Mouse (Mus musculus): ENCODE measurements around the gene Celf1. TPM values are rescaled to one million over a fixed set of nuclear protein-coding genes. Genes with fewer than 3 reads are reported as not detected.

The Celf1 gene
- polyA plus RNA-seq, 1 experiment from 2014 or later = 107 TPM

DNA sequence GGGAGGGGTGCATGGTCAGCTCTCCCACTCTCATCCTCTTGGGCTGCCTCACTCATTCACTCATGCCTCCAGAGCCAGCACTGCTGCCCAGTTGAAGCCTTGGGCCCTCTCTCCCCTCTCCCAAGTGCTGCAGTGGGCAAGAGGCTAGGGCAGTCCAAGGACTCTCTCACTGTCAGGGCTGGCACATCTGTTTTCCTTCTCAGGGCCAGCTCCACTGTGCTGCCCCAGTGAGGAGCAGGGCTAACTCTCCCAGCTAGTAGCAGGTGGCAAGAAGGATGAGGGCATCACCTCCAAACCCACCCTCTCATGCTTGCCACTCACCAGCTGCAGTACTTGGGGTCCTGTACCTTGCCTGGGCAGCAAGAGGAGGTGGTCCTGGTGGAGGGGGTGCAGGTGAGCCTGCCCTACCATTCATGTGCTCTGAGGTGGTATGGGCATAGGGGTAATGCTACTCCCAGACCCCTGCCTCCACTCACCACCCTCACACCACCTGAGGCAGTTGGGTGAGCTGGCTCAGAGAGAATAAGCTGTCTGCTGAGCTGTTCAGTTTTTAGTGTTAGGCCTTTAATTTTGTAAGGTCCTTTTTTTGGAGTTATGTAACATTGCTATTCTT is 10.5 kb downstream of the Celf1 start:
- Histone ChIP-seq H3K4me2 (no peak overlapping the region), H3K4me3 (replicated peaks) (no peak overlapping the region), H3K27me3 (no peaks in the 10 kb centered on the region), H3K9me3 (replicated peaks) (no peaks in the 10 kb centered on the region), H3K4me1 (peaks cover 16% of the 10 kb centered on the region; the same call in 1 of the 2 replicates), H3K36me3 (0 out of 2 replicates have a peak, but pooled peaks cover 4% of the 10 kb centered on the region), H3K27ac (no peak overlapping the region), H3K9ac (no peak overlapping the region)
- ATAC-seq (replicated peaks; ENCODE audit: low FRiP score) = peak; percentile 54; the same call in 1 of the 2 replicates

DNA sequence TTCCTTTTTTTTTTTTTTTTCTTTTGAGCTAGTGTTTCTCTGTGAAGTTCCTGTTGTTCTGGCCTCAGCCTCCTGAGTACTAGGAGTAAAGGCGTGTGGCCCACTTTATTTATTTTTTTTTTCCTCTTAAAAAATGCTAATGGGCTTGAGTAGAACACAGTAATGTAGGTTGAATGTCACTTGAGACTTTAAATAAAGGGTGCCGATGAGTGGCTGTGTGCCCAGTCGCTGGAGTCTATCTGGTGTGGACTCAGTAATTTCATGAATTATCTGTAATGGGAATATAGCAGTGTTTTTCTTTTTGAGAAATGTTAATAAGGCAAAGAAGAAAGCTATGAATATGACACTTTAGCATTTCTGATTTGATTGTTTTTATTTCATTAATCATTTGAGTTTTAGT is 13.3 kb downstream of the Celf1 start:
- no peak overlapping the region for H3K27ac ChIP-seq
- peaks cover 16% of the 10 kb centered on the region; the same call in 1 of the 2 replicates for H3K4me1 ChIP-seq
- H3K9me3 ChIP-seq (replicated peaks) = no peaks in the 10 kb centered on the region
- H3K4me2 ChIP-seq = no peak overlapping the region
- no peak overlapping the region for H3K9ac ChIP-seq
- H3K36me3 ChIP-seq = 0 out of 2 replicates have a peak, but pooled peaks cover 9% of the 10 kb centered on the region
- WGBS = 20% methylated on average over 3 of the region's 3 CpGs
- ATAC-seq (replicated peaks; ENCODE audit: low FRiP score) = no peak
- no peaks in the 10 kb centered on the region for H3K27me3 ChIP-seq
- H3K4me3 ChIP-seq (replicated peaks) = no peak overlapping the region

DNA sequence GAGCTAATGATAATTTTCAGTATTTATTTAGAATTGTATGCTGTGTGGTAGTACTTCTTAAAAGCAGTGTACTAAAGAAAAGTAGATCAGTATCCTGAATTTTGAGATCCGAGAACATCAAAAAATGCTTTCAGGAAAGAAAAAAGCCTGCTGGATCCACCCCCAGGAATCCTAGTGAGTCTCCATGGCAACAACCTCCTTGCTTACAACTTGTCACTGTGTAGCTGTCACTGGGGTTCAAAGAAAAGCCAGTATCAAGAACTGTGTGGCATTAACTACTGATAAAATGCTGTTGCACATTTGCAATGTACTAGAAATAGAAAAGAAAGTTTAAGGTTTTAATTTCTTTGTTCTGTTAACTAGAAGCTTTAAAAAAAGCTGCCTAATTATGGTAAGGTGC is 15.9 kb downstream of the Celf1 start:
- no peak overlapping the region for H3K4me2 ChIP-seq
- H3K4me3 ChIP-seq (replicated peaks) = no peak overlapping the region
- H3K27ac ChIP-seq = no peak overlapping the region
- ATAC-seq (replicated peaks; ENCODE audit: low FRiP score) = no peak
- H3K9me3 ChIP-seq (replicated peaks) = no peaks in the 10 kb centered on the region
- 60% methylated on average over 1 of the region's 1 CpGs for WGBS
- no peaks in the 10 kb centered on the region for H3K27me3 ChIP-seq
- H3K9ac ChIP-seq = no peak overlapping the region
- peaks cover 16% of the 10 kb centered on the region; the same call in 1 of the 2 replicates for H3K4me1 ChIP-seq
- H3K36me3 ChIP-seq = 0 out of 2 replicates have a peak, but pooled peaks cover 15% of the 10 kb centered on the region

DNA sequence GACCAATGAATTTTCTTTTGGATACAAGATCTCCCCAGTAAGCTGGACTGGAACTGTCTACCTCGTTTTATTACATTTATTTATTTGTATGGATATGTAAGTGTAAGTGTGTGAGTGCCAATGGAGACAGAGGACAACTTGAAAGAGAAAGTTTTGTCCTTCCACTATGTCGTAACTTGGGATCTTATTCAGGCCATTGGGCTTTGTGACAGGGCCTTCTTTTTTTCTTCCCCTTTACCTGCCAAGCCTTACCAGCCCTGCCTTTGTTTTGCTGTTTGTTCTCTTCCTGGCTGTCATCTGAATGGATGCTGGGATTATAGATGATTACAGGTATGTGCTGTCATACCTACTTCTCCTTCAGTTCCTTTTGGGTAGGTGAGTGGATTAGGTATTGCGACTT is 18.7 kb downstream of the Celf1 start:
- no peak overlapping the region for H3K4me3 ChIP-seq (replicated peaks)
- WGBS = 92% methylated on average over 3 of the region's 3 CpGs
- no peak overlapping the region for H3K9ac ChIP-seq
- no peak overlapping the region for H3K27ac ChIP-seq
- H3K4me2 ChIP-seq = no peak overlapping the region
- H3K4me1 ChIP-seq = no peaks in the 10 kb centered on the region
- H3K27me3 ChIP-seq = no peaks in the 10 kb centered on the region
- H3K9me3 ChIP-seq (replicated peaks) = no peaks in the 10 kb centered on the region
- ATAC-seq (replicated peaks; ENCODE audit: low FRiP score) = no peak
- H3K36me3 ChIP-seq = 0 out of 2 replicates have a peak, but pooled peaks cover 15% of the 10 kb centered on the region

DNA sequence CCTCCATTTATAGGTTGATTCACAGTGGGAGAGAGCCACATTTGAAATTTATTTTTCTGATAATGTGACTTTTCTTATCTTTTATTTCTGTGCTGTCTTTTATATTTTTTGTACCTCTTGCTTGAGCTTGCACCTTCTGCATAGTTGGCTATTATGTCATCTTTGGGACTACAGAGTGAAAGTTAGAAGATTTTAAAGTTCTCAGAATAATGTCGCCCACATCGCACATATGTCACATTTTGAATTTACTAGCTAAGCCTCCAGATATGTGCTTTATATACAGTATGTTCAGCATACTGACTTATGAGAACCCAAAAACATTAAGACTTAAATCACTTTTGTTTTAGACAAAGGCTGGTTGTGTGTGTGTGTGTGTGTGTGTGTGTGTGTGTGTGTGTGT is 19.8 kb downstream of the Celf1 start:
- Histone ChIP-seq H3K4me3 (replicated peaks) (no peak overlapping the region), H3K36me3 (0 out of 2 replicates have a peak, but pooled peaks cover 12% of the 10 kb centered on the region), H3K27me3 (no peaks in the 10 kb centered on the region), H3K9me3 (replicated peaks) (no peaks in the 10 kb centered on the region), H3K9ac (no peak overlapping the region), H3K4me1 (peaks cover 4% of the 10 kb centered on the region; the same call in 1 of the 2 replicates), H3K4me2 (no peak overlapping the region), H3K27ac (no peak overlapping the region)
- 89% methylated on average over 2 of the region's 2 CpGs for WGBS
- no peak for ATAC-seq (replicated peaks; ENCODE audit: low FRiP score)

DNA sequence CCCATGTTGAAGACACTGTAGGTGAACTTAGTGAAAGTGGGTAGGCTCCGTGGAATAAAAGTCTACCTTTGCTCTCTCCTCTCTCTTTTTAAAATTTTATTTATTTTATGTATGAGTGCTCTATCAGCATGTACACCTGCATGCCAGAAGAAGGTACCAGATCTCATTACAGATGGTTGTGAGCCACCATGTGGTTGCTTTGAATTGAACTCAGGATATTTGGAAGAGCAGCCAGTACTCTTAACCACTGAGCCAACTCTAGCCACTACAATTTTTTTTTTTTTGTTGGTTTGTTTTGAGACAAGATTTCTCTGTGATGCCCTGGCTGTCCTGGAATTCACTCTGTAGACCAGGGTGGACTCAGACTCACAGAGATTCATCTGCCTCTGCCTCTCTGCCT is 23.1 kb downstream of the Celf1 start:
- H3K27ac ChIP-seq = no peak overlapping the region
- no peak for ATAC-seq (replicated peaks; ENCODE audit: low FRiP score)
- H3K36me3 ChIP-seq = 0 out of 2 replicates have a peak, but pooled peaks cover 7% of the 10 kb centered on the region
- H3K4me1 ChIP-seq = peaks cover 5% of the 10 kb centered on the region; the same call in 1 of the 2 replicates
- H3K27me3 ChIP-seq = no peaks in the 10 kb centered on the region
- no peak overlapping the region for H3K4me2 ChIP-seq
- WGBS = 100% methylated on average over 1 of the region's 1 CpGs
- no peaks in the 10 kb centered on the region for H3K9me3 ChIP-seq (replicated peaks)
- no peak overlapping the region for H3K4me3 ChIP-seq (replicated peaks)
- H3K9ac ChIP-seq = no peak overlapping the region

DNA sequence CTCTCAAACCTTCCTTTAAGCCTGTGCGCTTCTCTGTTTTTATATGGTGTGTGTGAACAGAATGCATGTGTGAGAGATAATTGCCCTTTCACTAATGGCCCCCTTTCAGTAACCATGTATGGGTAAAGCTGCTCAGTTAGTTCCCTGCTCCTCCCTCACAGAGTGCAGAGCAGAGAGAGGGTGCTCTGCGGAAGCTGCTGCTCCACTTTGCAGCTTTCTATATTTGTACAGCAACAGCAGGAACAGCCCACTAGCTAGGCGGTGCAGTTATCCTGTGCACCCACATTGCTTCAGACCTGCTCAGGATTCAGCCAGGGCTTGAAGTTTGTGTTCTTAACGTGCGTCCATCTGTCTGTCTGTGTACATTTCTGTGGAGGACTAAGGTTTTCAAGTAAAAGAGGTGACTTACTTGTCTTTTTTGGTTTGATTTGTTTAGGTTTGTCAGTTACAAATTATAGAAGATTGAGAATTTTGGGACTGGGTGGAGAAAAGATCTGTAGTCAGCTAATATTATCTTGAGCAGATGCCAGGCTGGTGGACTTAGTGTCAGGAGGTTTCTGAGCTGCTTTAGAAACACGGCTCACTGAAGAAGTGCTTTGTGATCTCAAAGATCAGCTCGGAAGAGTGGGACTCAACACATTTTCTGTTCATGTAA is 24.8 kb downstream of the Celf1 start:
- Histone ChIP-seq H3K4me1 (peaks cover 5% of the 10 kb centered on the region; the same call in 1 of the 2 replicates), H3K9me3 (replicated peaks) (no peaks in the 10 kb centered on the region), H3K4me3 (replicated peaks) (no peak overlapping the region), H3K9ac (no peak overlapping the region), H3K36me3 (no peaks in the 10 kb centered on the region; the same call in 1 of the 2 replicates), H3K4me2 (no peak overlapping the region), H3K27ac (0 out of 2 replicates have a peak overlapping the region, but pooled peaks have one; percentile 45), H3K27me3 (no peaks in the 10 kb centered on the region)
- 0 out of 2 replicates have a peak, but pooled peaks have one; percentile 15 for ATAC-seq (replicated peaks; ENCODE audit: low FRiP score)
- 71% methylated on average over 7 of the region's 7 CpGs for WGBS

DNA sequence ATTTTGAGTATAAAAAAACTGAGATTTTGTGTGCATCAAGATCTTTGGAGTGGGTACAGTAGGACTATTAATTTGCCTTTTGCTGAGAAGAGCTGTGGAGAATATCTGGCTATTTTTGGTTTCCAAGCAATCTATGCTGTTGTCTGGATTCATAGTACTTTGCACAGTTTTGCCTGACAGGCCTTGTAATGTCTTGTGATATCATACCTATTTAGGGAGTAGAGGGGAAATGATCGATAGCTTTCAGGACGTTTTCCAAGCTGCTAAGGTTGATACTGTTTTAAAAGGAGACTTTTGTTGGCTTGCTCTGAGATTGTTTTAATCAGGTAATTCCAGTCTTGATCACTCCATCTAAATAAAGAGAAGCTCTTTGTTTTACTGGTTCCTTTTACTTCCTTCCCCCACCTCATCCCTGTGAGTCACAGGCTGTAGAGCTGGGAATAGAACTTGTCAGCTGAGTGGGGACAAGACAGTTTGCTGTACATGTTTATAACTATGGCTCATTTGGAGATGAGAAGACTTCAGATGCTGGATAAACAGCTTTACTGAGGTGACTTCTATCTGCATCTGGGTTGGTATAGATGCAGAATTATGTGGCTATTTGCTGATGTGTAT is 25.4 kb downstream of the Celf1 start:
- Histone ChIP-seq H3K36me3 (no peaks in the 10 kb centered on the region; the same call in 1 of the 2 replicates), H3K4me1 (peaks cover 5% of the 10 kb centered on the region; the same call in 1 of the 2 replicates), H3K9ac (no peak overlapping the region), H3K4me3 (replicated peaks) (no peak overlapping the region), H3K27ac (no peak overlapping the region), H3K9me3 (replicated peaks) (no peaks in the 10 kb centered on the region), H3K27me3 (no peaks in the 10 kb centered on the region), H3K4me2 (no peak overlapping the region)
- WGBS = 57% methylated on average over 2 of the region's 2 CpGs
- no peak for ATAC-seq (replicated peaks; ENCODE audit: low FRiP score)

DNA sequence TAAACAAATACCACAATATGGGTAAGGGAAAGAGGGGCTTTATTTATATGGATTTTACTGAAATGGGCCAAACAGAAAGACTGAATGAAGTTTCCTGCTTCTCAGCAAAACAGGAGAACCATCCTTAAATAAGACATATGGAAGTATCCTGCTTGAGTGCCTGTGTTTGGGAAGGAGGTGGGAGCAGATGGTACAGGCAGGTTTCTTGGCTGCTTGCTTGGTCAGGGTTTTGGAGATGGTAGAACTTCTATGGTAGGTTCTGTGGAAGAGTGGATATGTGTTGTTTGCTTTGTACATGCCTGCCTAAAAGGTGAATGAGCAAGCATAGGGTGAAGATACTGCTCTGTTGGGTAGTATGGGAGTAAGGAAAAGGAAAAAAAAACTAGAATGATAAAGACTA is 30.4 kb downstream of the Celf1 start:
- Histone ChIP-seq H3K27me3 (no peaks in the 10 kb centered on the region), H3K4me3 (replicated peaks) (no peak overlapping the region), H3K9ac (no peak overlapping the region), H3K4me2 (no peak overlapping the region), H3K9me3 (replicated peaks) (no peaks in the 10 kb centered on the region), H3K4me1 (no peaks in the 10 kb centered on the region), H3K36me3 (peaks cover 25% of the 10 kb centered on the region; the same call in 1 of the 2 replicates), H3K27ac (no peak overlapping the region)
- no peak for ATAC-seq (replicated peaks; ENCODE audit: low FRiP score)

DNA sequence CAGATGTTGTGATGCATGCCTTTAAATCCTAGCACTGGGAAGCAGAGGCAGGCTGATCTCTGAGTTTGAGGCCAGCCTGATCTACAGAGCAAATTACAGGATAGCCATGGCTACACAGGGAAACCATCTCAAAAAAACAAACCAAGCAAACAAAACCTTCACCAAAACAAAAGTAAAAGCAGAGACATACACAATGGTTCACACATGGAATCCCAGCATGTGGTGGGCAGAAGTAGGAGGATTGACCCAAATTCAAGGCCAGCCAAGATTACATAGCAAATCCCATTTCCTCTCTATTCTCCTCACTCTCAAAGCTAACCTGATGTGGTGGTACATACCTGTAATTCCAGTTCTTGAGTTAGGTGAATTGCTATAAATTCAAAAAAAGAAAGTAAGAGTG is 33.9 kb downstream of the Celf1 start:
- no peak for ATAC-seq (replicated peaks; ENCODE audit: low FRiP score)
- H3K4me3 ChIP-seq (replicated peaks) = no peak overlapping the region
- H3K4me1 ChIP-seq = no peaks in the 10 kb centered on the region
- peaks cover 25% of the 10 kb centered on the region; the same call in 1 of the 2 replicates for H3K36me3 ChIP-seq
- H3K9me3 ChIP-seq (replicated peaks) = no peaks in the 10 kb centered on the region
- no peak overlapping the region for H3K9ac ChIP-seq
- no peak overlapping the region for H3K4me2 ChIP-seq
- no peak overlapping the region for H3K27ac ChIP-seq
- no peaks in the 10 kb centered on the region for H3K27me3 ChIP-seq

DNA sequence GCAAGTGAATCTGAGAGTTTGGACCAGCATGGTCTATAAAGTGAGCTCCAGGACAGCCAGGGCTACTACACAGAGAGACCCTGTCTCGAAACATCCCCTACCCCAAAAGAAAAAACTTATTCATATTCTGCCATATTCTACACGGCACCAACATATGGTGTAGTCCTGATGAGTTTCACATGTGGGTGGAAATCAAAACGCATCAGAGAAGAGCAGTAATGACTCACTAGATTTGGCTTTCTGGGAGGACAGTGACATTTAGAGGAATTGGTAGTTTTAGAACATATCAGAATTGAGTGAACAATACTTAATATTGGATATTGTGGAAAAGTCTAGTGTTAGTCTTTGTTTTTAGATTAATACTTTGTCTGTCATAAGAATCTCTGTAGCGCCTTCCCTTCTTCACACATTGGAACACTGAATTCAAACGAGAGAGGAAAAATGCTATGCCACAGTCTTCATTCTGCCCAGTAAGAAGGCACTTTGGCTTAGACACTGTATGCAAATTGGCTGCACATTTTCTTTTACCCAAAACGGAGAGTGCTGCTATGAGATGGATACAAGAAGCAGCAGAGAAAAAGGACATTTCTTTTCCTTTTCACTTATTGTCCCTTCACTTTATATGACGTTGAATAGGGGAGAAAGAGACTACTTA is 35.1 kb downstream of the Celf1 start:
- H3K4me2 ChIP-seq = no peak overlapping the region
- no peak for ATAC-seq (replicated peaks; ENCODE audit: low FRiP score)
- peaks cover 27% of the 10 kb centered on the region; the same call in 1 of the 2 replicates for H3K36me3 ChIP-seq
- 87% methylated on average over 7 of the region's 7 CpGs for WGBS
- H3K27ac ChIP-seq = no peak overlapping the region
- H3K4me3 ChIP-seq (replicated peaks) = no peak overlapping the region
- no peaks in the 10 kb centered on the region for H3K27me3 ChIP-seq
- no peak overlapping the region for H3K9ac ChIP-seq
- no peaks in the 10 kb centered on the region for H3K4me1 ChIP-seq
- no peaks in the 10 kb centered on the region for H3K9me3 ChIP-seq (replicated peaks)

DNA sequence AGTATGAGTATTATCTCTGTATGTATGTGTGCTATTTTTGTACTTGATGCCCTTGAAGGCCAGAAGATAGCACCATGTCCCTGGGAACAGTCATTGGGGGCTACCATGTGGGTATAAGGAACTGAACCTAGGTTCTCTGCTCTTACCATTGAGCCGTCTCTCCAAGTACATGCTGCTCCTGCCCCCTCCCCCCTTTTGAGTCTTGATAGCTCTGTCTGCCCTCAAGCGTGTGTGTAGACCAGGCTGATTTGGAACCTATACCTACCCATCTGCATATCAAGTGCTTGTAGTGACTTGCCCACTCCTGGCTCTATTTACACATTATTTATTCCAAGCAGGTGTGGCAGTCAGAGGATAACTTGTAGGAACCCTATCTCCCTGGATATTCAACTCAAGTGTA is 36.4 kb downstream of the Celf1 start:
- no peaks in the 10 kb centered on the region for H3K27me3 ChIP-seq
- H3K4me3 ChIP-seq (replicated peaks) = no peak overlapping the region
- no peaks in the 10 kb centered on the region for H3K4me1 ChIP-seq
- H3K4me2 ChIP-seq = no peak overlapping the region
- H3K36me3 ChIP-seq = peaks cover 23% of the 10 kb centered on the region; the same call in 1 of the 2 replicates
- 91% methylated on average over 2 of the region's 2 CpGs for WGBS
- H3K9ac ChIP-seq = no peak overlapping the region
- no peak for ATAC-seq (replicated peaks; ENCODE audit: low FRiP score)
- no peaks in the 10 kb centered on the region for H3K9me3 ChIP-seq (replicated peaks)
- no peak overlapping the region for H3K27ac ChIP-seq

Measured in kidney, embryonic 15.5 days (tissue).